Mouse (Mus musculus) embryo, embryonic 10.5 days (tissue): ENCODE measurements around the gene Sema5a.

Experiments used
- DNase-seq: peaks from one replicate; pipeline ENCODE4 v3.0.0-alpha.2; 2015; ENCODE audit warnings: low spot score

The Sema5a gene

DNA sequence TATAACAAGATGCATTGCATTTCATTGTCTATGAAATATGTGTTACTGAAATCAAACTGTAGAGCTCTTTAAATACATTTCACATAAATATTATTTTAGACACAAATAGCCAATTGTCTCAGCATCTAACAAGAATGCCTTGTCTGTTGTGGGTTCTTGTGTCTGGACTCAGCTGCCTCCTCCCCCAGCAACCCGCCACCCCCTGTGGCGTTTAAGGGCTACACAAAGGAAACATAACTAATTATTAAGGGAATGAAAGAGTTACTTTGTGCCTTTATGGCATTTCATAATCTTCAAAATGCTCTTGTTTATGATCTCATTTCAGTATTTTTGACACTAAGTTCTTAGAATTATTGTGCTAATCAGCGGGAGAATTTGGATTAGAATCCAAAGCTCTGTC, 298.6 kb downstream of the Sema5a start:
- no peak for DNase-seq

DNA sequence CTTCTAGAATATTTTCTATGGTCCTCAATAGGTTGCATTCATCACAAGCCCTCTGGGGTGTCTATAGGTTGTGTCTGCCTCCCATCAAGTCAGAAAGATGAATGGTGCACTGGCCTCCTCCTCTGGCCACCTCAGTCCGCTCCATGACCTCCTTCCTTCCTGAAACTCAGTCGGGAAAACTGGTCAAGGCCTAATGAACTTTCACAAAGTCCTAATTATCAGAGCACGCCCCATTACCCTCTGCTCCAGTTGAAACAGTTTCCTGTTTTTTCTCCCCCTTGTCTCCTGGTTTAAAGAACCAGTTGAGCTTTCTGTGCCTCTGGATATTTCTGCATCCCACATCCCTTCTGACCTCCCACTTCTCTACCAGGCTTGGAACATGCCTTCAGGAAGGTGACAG, 300.8 kb downstream of the Sema5a start:
- no peak for DNase-seq

DNA sequence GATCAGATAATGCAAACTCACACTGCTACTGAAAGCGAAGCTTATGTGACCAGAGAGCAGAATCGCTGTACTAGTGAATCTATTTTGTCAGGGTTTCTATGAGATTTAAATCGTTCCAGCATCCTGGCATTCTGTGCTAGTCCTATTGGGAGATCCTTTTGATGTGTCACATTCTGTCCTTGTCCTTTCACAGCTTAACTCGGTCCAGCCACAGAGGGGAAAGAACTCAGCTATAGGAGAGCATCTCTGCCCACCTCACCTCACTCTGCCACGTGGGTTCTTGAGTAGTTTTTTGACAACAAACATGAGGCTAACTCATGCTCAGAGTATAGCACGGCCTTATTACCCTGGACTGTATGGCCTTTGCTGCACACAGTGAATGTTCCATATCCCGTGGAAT, 302.1 kb downstream of the Sema5a start:
- DNase-seq = no peak

DNA sequence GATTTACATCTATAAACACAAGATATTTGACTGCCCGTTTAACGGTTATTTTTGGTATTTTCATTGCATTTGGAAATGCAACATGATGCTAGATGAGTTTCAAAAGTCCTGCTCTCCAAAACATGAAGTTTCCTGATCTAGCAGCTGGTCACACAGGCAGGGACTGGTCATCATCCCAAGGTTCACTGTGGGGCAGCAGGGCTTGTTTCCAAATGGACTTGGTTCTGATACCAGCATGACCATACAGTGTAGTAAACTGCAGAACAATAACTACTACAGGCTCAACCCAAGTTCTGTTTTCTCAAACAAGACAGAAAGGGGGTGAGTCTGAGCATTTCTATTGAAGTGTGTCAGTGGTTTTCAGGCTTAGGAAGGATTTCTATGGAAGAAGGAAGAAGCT, 314.3 kb downstream of the Sema5a start:
- no peak for DNase-seq

DNA sequence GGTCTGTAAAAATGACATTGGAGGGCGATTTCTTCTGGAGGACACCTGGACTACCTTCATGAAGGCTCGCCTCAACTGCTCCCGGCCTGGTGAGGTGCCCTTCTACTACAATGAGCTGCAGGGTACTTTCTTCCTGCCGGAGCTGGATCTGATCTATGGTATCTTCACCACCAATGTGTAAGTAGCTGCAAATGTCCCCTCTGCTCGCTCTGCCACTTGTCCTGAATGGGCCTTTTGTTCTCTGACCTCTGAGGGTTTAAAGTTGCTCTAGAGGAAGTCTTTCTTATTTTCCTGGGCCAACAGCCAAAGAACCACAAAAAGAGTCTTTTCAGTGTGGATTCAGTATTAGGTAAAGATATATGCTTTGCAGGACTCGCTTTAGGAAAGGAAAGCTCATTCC, 318.0 kb downstream of the Sema5a start:
- peak; percentile 12 for DNase-seq

DNA sequence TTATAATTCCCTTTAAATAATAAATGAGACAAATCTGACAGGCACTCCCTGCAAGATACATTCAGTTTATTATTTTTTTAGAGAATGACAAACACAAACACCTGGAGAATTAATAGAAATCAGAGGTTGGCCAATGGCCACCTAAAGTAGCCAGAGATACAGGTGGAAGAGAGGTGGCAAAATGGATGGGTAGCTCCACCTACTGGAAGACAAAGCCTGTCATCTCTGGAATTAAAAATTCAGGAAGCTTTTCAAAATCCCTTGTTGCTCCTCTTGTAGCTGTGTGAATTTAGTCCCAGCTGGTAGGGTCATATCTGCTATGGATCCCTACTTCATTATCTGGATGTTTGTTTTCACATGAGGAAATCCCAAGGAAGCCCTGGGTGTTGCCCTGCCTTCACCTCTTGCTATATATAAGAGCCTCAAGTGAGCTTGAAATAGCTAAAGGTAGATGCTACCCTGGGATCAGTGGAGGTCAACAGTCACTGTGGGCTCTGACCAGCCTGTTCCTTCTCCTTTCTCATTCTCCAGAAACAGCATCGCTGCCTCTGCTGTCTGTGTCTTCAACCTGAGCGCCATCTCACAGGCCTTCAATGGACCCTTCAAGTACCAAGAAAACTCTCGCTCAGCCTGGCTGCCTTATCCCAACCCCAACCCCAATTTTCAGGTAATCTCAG, 323.7 kb downstream of the Sema5a start:
- peak; percentile 34 for DNase-seq

DNA sequence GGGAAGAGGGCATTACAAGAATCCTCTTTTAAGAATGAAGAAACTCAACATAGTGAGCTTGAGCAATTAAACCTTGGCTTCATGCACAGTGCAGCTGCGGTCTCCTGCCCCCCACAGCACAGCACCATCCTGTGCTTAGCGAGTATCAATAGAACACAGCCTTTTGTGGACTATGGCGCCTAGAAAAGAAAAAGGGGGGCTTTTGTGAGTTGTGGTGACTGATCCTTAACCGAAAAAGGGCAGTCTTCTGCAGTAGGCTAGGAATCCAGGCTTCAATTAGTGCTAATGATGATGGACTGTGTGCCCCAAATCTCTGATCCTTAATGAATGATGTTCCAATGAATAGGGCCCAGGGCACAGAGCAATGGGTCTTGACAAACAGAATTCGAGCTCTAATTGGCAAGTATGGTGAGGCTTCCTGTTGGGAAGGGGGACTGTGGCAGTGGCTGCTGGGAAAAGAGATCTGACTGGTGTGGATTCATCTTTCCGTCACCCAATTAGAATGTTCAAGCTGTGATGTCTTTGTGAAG, 324.3 kb downstream of the Sema5a start:
- DNase-seq = peak; percentile 19

DNA sequence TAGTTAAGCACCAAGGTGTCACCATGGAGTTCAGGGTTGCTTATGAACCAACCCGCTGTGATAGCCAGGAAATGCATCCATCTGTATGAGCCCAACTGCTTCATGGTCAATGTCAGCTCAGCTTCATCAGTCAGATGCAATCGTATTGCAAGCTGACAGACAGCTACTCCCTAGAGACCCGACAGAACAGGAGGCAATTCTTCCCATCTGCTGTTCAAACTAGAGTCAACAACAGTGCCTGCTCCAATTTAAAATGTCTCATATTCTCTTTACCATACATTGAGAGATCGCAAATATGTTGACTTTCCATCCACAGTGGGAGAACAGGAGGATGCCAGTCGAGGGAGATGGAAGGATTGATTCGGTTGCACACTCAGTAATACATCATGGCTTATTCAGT, 329.7 kb downstream of the Sema5a start:
- DNase-seq = no peak

DNA sequence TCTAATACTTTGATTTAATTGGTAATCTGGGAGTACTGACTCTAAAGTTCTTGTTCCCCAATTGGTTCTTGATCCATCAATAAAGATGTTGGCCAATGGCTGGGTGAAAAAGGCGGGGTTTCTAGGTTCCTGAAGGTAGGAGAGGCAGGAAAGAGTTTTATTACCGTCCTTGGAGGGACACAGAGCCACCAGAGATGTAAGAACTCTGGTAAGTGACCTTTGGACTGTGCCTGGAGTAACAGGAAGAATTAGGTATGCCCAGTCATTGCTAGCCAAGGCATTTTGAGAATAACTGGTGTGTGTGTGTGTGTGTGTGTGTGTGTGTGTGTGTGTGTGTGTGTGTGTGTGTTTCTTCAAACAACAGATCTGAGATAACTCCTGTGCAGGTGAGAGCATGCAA, 330.6 kb downstream of the Sema5a start:
- DNase-seq = no peak

DNA sequence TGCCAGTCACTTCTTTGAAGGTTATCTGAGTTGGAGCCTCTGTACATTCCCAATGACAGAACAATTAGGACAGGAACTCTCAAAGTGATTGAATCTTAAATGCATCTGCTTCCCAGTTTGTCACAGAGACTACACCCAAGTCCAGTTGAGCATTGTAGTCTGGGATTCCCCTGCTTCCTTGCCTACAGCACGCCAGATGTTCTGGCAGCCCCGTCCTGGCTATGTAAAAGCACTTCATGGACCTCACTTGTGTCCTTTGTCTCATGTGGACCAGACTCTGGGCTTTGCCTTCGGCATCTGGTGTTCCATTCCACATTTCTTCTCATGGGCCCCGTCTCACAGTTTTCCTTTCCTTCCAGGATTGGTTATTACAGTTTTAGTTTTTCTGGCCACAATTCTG, 334.7 kb downstream of the Sema5a start:
- no peak for DNase-seq

DNA sequence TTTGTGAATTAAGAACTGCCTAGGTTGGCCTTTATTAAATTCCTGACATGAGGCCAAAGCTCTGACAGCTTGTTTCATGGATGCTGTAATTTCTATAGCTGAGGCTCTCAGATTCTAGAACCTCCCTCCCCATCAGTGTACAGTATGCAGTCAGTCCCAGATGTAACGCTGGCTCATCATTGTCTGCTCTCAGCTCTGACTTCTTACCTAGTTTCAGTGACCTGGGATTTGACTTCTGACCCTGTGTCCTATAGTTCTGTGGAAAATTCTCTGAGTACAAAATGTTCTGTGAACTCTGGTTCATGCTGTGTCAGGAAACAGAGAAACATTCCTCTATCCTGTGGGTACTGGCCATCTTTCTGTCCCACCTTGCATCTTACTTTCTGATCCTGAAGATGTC, 346.0 kb downstream of the Sema5a start:
- no peak for DNase-seq

DNA sequence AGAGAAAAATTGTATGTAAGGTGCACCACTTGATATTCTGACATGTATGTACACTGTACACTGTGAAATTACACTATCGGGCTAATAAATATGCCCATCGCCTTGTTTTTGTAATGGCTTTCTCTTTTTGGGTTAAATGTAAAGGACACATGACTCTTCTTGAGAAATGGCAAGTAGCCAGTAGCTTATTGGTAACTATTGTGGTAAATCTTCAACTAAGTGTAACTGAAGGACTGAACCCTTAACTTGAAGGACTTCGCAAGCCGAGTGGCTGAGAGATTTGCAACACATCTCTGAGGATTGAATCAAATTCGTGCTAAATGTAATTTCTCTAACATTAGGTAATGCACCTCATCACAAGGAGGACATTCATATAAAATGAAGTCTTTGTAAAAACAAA, 349.1 kb downstream of the Sema5a start:
- no peak for DNase-seq

DNA sequence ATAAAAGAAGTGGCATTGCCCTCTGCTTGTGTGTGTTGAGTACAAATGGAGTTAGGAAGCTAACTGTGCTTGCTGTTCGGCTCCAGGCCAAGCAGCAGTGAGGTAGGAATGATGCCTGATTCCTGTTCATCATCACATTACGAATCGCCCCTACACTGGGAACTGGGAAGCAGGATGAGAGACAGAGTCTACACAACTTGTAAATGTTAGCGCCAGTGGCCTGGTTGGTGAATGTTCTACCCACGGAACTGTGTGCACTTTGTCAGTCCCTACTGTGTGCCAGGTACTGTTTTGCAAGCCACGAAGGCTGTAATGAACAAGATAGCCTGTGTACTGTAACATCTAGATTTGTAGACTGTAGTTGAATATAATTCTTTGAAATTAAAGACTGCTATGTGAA, 352.0 kb downstream of the Sema5a start:
- DNase-seq = no peak

DNA sequence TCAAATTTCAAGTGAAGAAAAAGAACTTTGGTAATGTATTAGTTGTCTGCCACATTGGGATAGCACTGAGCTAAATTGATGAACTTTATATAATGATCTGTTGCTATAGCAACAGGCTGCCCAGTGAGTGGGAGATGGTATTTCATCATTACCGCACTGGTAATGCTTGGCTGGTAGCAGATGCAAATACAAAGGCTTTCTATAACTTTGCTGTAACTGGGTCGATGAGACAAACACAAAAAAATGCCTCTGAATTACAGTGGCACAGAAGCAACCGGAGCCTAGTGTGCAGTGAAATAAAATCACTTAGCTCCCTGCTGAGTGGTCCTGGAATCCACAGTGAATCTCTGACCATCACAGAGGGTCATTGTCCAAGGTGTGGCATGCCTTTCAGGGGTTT, 352.6 kb downstream of the Sema5a start:
- no peak for DNase-seq

DNA sequence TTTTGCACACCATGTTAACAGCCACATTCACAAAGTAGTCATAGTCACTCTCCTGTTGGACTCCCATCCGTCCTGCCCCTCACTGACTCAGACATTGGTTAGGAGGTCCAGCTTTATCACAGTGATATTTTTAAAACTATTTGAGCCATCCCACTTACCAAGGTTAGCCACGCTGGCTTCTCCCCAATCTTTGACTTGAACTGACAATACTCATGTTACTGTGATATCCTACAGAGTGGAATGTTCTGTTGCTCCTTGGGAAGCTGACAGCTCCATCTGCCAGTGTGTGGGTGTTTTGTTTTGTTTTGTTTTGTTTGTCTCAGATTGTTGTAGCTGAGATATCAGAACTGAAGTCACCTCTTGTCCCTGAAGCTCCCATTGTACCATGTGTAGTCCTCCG, 362.6 kb downstream of the Sema5a start:
- DNase-seq = no peak

DNA sequence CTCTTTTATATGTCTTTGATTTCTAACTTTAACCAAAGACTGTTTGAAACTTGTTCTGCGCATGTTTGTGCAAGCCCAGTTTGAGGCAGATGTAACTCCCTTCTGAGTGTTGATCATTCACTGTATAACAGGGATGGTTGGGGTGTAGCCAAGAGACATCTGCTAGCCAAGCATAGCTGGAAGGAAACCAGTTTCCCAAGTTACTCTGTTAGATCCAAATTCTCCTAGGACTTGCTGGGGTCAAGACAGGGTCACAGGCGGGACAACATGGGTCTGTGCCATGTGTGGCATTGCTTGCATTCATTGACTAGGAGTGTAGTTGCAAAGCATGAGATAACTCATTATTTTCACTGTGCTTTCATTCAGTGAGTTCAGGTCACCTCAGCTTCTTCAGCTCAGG, 366.2 kb downstream of the Sema5a start:
- no peak for DNase-seq

DNA sequence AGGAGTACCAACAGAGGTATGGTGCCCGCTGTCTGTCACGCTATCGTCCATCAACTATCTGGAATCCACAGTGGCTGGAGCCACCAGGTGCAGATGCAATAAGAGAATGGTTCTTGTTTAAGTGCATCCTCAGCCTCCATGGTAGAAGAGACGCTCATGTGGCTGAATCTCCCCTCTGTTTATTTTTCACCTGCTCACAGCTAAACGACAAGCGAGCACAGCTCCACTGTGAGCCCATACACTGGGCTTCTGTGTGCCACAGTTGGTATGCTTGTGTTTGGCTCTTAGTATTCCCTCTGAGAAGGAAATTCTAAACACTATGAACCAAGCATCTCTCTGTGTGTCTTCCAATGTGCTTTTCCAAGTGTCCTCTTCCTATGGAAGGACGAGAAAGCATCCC, 366.6 kb downstream of the Sema5a start:
- no peak for DNase-seq

DNA sequence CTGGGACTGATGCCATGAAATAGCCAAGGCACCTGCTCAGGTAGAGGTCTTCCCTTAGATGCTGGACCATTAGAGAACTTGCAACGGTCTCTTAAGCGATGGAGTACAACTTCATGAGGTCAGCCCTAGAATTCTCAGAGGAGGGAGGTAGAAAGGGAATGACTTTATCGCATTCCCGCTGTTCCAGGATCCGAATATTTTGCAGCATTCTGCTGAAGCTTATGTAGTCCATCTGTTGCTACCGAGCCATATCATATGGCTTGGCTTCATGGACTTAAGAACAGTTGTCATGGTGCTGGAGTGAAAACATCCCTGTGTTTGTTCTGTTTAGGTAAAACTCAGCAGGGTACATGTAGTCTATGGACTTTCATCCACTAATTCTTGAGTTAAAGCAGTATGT, 369.1 kb downstream of the Sema5a start:
- DNase-seq = no peak

DNA sequence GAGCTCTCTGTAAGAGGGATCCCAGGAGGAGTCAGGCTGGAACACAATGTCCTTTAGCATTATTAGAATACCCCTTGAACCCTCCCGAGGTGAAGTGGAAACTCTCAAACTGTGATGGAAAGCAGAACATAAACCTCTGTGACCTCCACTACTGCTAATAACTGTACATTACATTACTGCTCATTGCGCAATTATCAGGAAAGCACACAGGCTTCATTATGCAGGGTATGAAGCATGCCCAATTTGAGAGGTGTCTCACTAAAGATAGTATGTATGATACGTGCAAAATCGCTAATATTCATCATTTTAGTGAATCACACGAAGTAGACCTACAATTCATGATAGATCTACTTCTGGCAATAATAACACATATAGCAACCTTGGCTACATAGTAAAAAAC, 371.2 kb downstream of the Sema5a start:
- DNase-seq = no peak

DNA sequence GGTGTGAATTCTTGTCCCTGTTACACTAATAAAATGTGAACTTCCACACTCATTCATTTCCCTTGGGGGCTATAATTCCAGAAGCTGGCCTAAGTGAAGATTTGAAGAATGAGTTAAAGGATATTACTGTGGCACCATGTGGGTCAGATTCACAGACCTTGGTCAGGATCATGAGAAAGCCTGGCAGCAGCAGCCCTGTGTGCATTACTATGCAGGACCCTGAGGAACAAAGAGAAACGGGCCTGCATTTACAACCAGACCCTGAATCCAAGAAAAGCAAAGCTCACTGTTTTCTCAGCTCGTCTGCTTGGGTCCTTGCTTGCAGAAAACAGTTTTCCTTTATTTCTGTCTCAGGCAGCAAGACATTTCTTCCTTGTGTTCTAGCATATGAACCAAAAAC, 374.6 kb downstream of the Sema5a start:
- no peak for DNase-seq

DNA sequence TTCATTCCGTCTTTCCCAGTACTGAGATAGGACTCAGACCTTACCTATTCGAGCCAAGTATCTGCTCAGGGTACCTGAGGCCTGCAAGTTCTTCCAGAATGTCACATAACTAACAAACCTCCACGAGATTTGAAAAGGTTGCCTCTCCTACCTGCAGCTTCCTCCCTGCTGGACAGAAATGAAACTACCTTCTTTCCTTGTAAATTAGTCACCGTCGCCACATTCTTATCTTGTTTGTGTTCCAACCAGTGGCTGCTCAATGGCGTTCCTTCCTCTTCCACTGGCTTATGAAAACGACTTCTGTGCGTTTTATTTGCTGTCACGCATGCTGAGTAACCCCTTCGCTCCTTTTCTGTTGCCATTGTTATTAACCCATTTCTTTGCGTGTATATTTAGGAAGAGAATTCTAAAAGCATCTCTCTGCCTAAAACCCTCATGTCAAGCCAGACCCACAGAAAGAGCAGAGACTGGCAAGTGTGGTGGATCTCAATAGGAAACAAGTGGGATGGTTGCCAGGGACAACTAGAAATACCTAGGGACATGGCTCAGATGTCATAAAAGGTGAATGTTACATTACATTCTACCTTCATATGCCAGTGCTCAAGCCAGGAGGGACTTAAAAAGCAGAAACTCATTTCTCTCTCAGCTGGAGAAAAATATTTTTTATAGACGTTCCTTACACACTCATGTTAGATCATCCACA, 378.6 kb downstream of the Sema5a start:
- no peak for DNase-seq

DNA sequence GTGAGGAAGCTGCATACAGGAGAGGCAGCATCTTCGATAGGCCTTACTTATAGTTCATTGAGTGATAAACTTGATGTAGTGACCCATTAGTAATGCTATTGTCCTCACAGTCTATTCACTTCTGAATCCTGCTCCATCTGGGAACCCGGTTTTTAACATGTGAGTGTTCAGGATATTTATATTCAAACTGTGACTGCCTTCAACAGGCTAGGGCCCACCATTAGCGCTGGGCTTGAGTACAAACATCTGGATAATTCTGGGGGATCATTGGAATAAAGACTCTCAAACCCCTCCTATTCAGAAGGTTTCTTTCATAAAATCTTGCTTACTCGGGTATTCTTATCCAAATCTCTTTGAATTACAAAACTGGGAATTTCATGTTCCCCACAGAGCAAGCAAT, 379.5 kb downstream of the Sema5a start:
- DNase-seq = peak; percentile 41

DNA sequence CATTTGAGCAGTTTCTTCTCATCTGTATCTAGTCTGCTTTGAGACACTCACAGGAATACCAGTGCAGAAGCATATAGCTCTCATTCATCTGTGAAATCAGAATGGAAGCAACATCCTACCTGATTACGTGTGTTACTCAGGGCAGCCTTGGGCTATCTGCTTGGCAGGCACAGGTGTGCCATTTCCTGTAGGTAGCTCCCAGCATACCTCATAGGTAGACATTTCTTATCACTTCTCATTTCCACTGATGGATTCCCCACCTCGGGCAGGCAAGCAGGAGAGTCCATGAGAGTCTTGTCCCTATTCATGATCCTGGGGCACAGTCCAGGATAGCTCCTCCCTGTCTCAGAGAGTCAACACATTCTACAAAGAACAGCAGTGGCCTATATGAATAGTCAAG, 381.4 kb downstream of the Sema5a start:
- DNase-seq = no peak

DNA sequence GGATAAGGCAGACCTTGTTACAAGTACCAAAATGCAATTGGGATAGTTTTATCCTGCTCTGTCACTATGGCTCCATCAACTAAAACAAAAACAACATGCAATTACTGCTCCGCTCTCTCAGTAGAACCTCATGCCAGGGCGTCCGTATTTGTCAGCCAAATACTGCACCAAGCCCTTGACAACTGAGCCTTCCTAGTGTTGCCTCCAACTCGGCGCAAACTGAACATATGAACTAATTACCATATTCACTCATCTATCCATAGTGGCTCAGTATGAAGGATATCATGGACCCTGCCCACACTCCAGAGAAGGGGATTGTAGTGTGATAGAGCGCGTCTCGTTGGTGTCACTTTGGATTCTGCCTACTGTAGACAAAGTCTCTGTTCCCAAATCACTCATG, 389.1 kb downstream of the Sema5a start:
- no peak for DNase-seq
